Mouse (Mus musculus) kidney, postnatal 0 days (tissue): ENCODE data around the gene Capn3. TPM values are rescaled to one million over a fixed set of nuclear protein-coding genes. Genes with fewer than 3 reads are reported as not detected.

Source experiments
- ATAC-seq: fragments of 200-750 bp; cut with Nextera tagmentation; replicated peaks from 2 replicates; pipeline ENCODE4 v1.8.0; 2017; ENCODE audit warnings: low read depth, moderate number of reproducible peaks, moderate TSS enrichment, moderate library complexity; ENCODE audit not compliant: low FRiP score
- DNase-seq: peaks from one replicate; pipeline ENCODE4 v3.0.0-alpha.2; 2016; ENCODE audit warnings: low spot score
- H3K27ac ChIP-seq: fragments of 300-500 bp; sonication (generic); 2 replicates; pipeline ENCODE4 v1.5.1; 2014; ENCODE audit warnings: mild to moderate bottlenecking
- H3K27me3 ChIP-seq: fragments of 300-500 bp; sonication (generic); 2 replicates; pipeline ENCODE4 v1.6.1; 2014; ENCODE audit warnings: low read length, mixed read lengths; ENCODE audit not compliant: insufficient read depth
- H3K36me3 ChIP-seq: fragments of 300-500 bp; sonication (generic); 2 replicates; pipeline ENCODE4 v1.6.1; 2014; ENCODE audit warnings: low read length, mixed read lengths; ENCODE audit not compliant: insufficient read depth
- H3K4me1 ChIP-seq: fragments of 300-500 bp; sonication (generic); replicated peaks from 2 replicates; pipeline ENCODE4 v1.6.1; 2014; ENCODE audit warnings: antibody characterized with exemption, low read length, mixed read lengths; ENCODE audit not compliant: insufficient read depth
- H3K4me2 ChIP-seq: fragments of 300-500 bp; sonication (generic); 2 replicates; pipeline ENCODE4 v1.6.1; 2014; ENCODE audit warnings: mild to moderate bottlenecking, low read length, moderate library complexity, mixed read lengths
- H3K4me3 ChIP-seq: fragments of 300-500 bp; sonication (generic); replicated peaks from 2 replicates; pipeline ENCODE4 v1.5.1; 2014; ENCODE audit warnings: low read depth, low read length
- H3K9ac ChIP-seq: fragments of 300-500 bp; sonication (generic); 2 replicates; pipeline ENCODE4 v1.6.1; 2014; ENCODE audit warnings: low read depth, low read length
- H3K9me3 ChIP-seq: fragments of 300-500 bp; sonication (generic); replicated peaks from 2 replicates; pipeline ENCODE4 v1.6.1; 2016; ENCODE audit warnings: low read length, inconsistent platforms, mixed read lengths
- CTCF ChIP-seq: IDR thresholded peaks from 2 replicates; pipeline ENCODE4 v1.5.1; 2016; ENCODE audit warnings: antibody characterized with exemption, low read depth, mild to moderate bottlenecking, moderate library complexity
- WGBS: fragments of 180-500 bp; shearing (Covaris S2); extraction: QIAGEN DNeasy Blood & Tissue Kit; methylation state at CpG from one replicate; pipeline ENCODE4 v1.1.7; 2014; 5-methylcytosine and 5-hydroxymethylcytosine counted together
- polyA plus RNA-seq: library from polyadenylated mRNA; unstranded; fragments of >200 nt; fragmentation: Nextera tagmentation; extraction: Ambion mirVana; gene quantifications from 2 replicates; pipeline ENCODE4 v1.2.1, GENCODE M21; 2015

Gene Capn3
- polyA plus RNA-seq, 1 experiment from 2014 or later = 1.6 TPM

DNA sequence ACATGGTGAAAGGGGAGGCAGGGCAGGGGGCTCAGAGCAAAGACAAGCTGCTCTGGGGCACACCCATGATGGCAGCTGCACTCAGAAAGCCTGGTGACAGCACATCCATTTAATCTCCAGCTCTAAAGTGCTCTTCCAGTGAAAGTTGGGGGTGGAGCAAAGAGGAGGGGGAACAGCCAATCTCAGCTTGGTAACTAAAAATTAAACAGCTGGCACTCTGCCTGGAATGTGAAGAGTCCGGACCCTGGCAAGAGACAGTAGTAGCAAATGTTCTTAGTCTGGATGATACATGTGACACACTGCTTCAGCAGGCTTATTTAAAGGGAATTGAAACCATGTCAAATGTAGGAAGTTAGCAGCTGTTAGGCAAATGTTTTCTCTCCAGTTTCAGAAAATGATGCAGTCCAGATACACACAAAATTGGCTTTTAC is 84.0 kb downstream of the Capn3 start:
- no peak overlapping the region for H3K4me2 ChIP-seq
- peak; percentile 84 for ATAC-seq
- H3K9me3 ChIP-seq = no peaks in the 10 kb centered on the region

DNA sequence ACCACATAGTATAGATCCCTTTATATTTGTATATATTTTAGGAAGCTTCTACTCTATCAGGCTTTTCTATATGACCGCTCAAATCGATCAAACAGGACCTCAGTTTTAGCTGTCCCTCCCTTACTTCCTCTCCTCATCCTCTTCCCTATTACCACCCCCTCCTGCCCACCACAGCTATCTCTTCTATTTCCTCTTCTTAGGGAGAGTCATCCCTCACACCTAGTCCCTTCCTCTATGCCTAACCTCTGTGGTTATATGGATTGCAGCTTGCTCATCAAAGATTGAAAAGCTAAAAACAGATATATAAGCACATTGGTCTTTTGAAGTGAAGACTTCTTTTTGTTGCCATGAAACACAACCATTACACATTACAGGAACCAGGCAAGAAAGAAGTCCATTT is 88.9 kb downstream of the Capn3 start:
- ATAC-seq = no peak

More for the DNA sequence above, 84.0 kb downstream of the Capn3 start:
- H3K9ac ChIP-seq = no peak overlapping the region
- H3K36me3 ChIP-seq = peaks cover 7% of the 10 kb centered on the region; the same call in 1 of the 2 replicates
- no peak overlapping the region for H3K4me3 ChIP-seq
- no peaks in the 10 kb centered on the region for H3K4me1 ChIP-seq
- no peaks in the 10 kb centered on the region for H3K27me3 ChIP-seq
- DNase-seq = peak; percentile 94
- H3K27ac ChIP-seq = peak overlapping the region; percentile 20; the same call in 1 of the 2 replicates
- no peak for TF ChIP-seq CTCF
- 12% methylated on average over 1 of the region's 1 CpGs for WGBS

More for the DNA sequence above, 88.9 kb downstream of the Capn3 start:
- no peak for TF ChIP-seq CTCF
- Histone ChIP-seq H3K9me3 (no peaks in the 10 kb centered on the region), H3K27me3 (no peaks in the 10 kb centered on the region), H3K9ac (no peak overlapping the region), H3K27ac (no peak overlapping the region), H3K4me2 (no peak overlapping the region), H3K4me1 (no peaks in the 10 kb centered on the region), H3K36me3 (0 out of 2 replicates have a peak, but pooled peaks cover 13% of the 10 kb centered on the region), H3K4me3 (no peak overlapping the region)
- WGBS = 94% methylated on average over 2 of the region's 2 CpGs
- no peak for DNase-seq

Other genes starting within 250 kb of the Capn3 start
- not detected in 2 replicates for gene Pla2g4e, start 210.7 kb upstream of the Capn3 start, polyA plus RNA-seq
- gene Pla2g4d, start 166.8 kb upstream of the Capn3 start, polyA plus RNA-seq = 0.05 and 0.07 TPM in 2 replicates
- 0.07 TPM in 1 of 2 replicates, not detected in the other for gene Pla2g4f, start 141.9 kb upstream of the Capn3 start, polyA plus RNA-seq
- 13.9 and 15.2 TPM in 2 replicates for gene Vps39, start 102.9 kb upstream of the Capn3 start, polyA plus RNA-seq
- 13.5 and 13.7 TPM in 2 replicates for gene Ganc, start 52.1 kb upstream of the Capn3 start, polyA plus RNA-seq
- 10.4 and 12.0 TPM in 2 replicates for gene Tmem87a, start 51.9 kb upstream of the Capn3 start, polyA plus RNA-seq
- 32.5 and 36.5 TPM in 2 replicates for gene Zfp106, start 107.8 kb downstream of the Capn3 start, polyA plus RNA-seq
- gene Snap23, start 111.7 kb downstream of the Capn3 start, polyA plus RNA-seq = 36.3 and 39.5 TPM in 2 replicates
- 14.1 and 18.4 TPM in 2 replicates for gene Haus2, start 153.4 kb downstream of the Capn3 start, polyA plus RNA-seq
- gene Lrrc57, start 153.5 kb downstream of the Capn3 start, polyA plus RNA-seq = 19.2 and 20.8 TPM in 2 replicates
- gene Stard9, start 173.1 kb downstream of the Capn3 start, polyA plus RNA-seq = 4.3 and 4.5 TPM in 2 replicates